Mouse (Mus musculus): ENCODE data around the gene Prickle2.
A peak's percentile ranks its signal among the peaks of the same experiment; 100 is the strongest.

Gene Prickle2

GRCm38 (mm10) chr6:92665530-92665989, 40.4 kb downstream of the Prickle2 start:
- peak; percentile 77 for DNase-seq

- DNase-seq = no peak
These were observed 42.1 kb downstream of the Prickle2 start for GRCm38 (mm10) chr6:92663885-92664284.

- peak; percentile 50 for DNase-seq
These were observed 42.5 kb downstream of the Prickle2 start for GRCm38 (mm10) chr6:92663433-92663832.

- no peak for DNase-seq
These were observed 56.9 kb downstream of the Prickle2 start for GRCm38 (mm10) chr6:92649063-92649462.

GRCm38 (mm10) chr6:92648571-92648970, 57.4 kb downstream of the Prickle2 start:
- no peak for DNase-seq

- DNase-seq = no peak
These were observed 63.0 kb downstream of the Prickle2 start for GRCm38 (mm10) chr6:92642929-92643328.

- DNase-seq = no peak
These were observed 64.0 kb downstream of the Prickle2 start for GRCm38 (mm10) chr6:92641956-92642355.

GRCm38 (mm10) chr6:92640896-92641295, 65.1 kb downstream of the Prickle2 start:
- no peak for DNase-seq

GRCm38 (mm10) chr6:92636431-92636830, 69.5 kb downstream of the Prickle2 start:
- DNase-seq = no peak

- no peak for DNase-seq
These were observed 71.0 kb downstream of the Prickle2 start for GRCm38 (mm10) chr6:92634876-92635468.

- no peak for DNase-seq
These were observed 75.0 kb downstream of the Prickle2 start for GRCm38 (mm10) chr6:92630991-92631390.

- DNase-seq = no peak
These were observed 78.2 kb downstream of the Prickle2 start for GRCm38 (mm10) chr6:92627711-92628110.

- DNase-seq = no peak
These were observed 78.8 kb downstream of the Prickle2 start for GRCm38 (mm10) chr6:92627048-92627617.

GRCm38 (mm10) chr6:92625923-92626322, 80.0 kb downstream of the Prickle2 start:
- no peak for DNase-seq

GRCm38 (mm10) chr6:92624306-92624705, 81.6 kb downstream of the Prickle2 start:
- no peak for DNase-seq

- no peak for DNase-seq
These were observed 88.8 kb downstream of the Prickle2 start for GRCm38 (mm10) chr6:92617183-92617582.

GRCm38 (mm10) chr6:92614771-92615170, 91.2 kb downstream of the Prickle2 start:
- no peak for DNase-seq

GRCm38 (mm10) chr6:92612151-92612769, 93.7 kb downstream of the Prickle2 start:
- no peak for DNase-seq

- peak; percentile 48 for DNase-seq
These were observed 96.2 kb downstream of the Prickle2 start for GRCm38 (mm10) chr6:92609682-92610235.

- DNase-seq = no peak
These were observed 96.9 kb downstream of the Prickle2 start for GRCm38 (mm10) chr6:92609078-92609477.

GRCm38 (mm10) chr6:92605156-92605555, 100.8 kb downstream of the Prickle2 start:
- DNase-seq = no peak

- peak; percentile 53 for DNase-seq
These were observed 109.6 kb downstream of the Prickle2 start for GRCm38 (mm10) chr6:92596340-92596739.

GRCm38 (mm10) chr6:92589381-92590065, 116.4 kb downstream of the Prickle2 start:
- DNase-seq = peak; percentile 77

Measured in right cerebral cortex, adult 18-20 months (tissue).